Mouse (Mus musculus): ENCODE data around the gene Poglut1. TPM values are rescaled to one million over a fixed set of nuclear protein-coding genes. Genes with fewer than 3 reads are reported as not detected.
A peak's percentile ranks its signal among the peaks of the same experiment; 100 is the strongest.

Gene Poglut1
- 21.7 and 22.6 TPM in 2 replicates for total RNA-seq (2017)

DNA sequence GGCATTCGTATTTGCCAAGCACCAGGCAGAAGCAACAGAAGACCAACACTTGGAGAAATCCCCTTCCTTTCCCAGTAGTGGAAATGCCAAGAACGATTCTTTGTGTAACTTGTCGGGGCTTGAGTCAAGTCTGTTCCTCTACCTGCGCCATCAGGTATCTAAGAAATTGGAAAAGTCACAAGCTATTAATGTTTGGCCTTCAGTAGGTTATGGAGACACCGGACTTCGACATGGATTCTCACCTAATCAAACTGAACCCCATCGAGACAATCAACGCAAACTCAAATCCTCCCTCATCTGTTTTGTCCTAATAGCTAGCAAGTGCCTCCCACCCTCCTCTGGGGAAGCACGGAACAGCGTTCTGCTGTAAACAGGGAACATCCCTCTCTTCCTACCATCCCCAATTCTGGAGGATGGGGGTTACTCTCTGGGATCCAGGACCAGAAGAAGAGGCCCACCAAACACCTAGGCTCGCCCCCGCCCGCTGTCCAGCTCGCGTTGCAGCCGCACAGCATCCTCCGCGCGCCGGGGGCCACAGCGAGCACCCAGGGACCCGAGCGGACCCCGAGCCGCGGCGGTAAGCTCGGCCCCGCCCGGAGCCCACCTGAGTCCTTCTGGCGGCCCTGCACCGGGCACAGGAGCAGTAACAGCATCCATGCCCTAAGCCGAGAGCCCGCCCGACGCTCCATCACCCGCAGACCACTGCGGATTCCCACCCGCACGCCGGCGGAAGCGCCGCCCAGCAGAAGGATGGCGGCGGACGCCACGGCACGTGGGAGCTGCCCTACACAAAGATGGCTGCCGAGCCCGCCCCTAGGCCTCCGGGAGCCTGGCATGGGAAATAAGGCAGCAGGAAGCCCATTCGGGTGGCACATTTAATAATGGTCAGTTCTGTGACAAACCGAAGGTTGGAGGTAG lies at the start of gene Poglut1:
Poglut1 (minus strand) TSS at position 780 of the 918 bp plus-strand sequence.
- ATAC-seq (replicated peaks; ENCODE audit: low read depth, poor library complexity, severe bottlenecking), result peak; percentile 96

- ATAC-seq (replicated peaks; ENCODE audit: low read depth, poor library complexity, severe bottlenecking), result no peak
Observed at GRCm38 (mm10) chr16:38598986-38599680, 49.1 kb upstream of the Poglut1 start.

DNA sequence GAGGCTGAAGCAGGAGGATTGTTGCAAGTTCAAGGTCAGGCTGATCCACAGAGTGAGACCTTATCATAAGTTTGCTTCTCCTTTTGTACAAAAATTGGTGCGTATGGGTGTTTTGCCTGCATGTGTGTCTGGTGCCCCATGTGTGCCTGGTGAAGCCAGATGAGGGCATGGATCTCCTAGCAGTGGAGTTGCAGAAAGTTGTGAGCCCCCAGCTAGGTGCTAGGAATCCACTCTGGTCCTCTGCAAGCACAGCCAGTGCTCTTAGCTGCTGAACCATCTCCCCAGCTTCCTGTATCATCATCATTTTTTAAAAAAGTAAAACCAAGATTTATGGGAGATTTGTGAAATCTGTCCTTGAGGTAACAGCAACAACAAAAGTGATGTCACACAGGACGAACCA lies 46.6 kb upstream of the Poglut1 start:
- no peak for ATAC-seq (replicated peaks; ENCODE audit: low read depth, poor library complexity, severe bottlenecking)

- ATAC-seq (replicated peaks; ENCODE audit: low read depth, poor library complexity, severe bottlenecking), result no peak
Observed at GRCm38 (mm10) chr16:38596099-38596498, 46.0 kb upstream of the Poglut1 start.

DNA sequence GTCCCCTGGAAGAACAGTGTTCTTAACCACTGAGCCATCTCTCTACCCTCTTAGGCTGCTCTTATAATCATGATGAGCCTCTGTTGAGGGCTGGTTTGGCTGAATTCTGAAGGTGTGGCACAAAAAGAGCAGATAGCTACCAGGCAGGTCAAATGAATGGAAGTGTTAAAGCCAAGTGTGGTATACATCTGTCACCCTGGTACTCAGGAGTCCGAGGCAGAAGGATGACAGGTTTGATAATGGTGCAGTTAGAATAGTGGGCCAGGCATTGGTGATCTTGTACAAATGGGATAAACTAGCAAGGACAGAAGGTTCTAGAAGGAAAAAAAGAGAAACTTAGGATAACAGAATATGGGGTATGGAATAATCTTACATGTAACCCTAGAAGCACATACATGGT lies 44.4 kb upstream of the Poglut1 start:
- ATAC-seq (replicated peaks; ENCODE audit: low read depth, poor library complexity, severe bottlenecking), result no peak

- no peak for ATAC-seq (replicated peaks; ENCODE audit: low read depth, poor library complexity, severe bottlenecking)
Observed at GRCm38 (mm10) chr16:38592946-38593345, 42.9 kb upstream of the Poglut1 start.

DNA sequence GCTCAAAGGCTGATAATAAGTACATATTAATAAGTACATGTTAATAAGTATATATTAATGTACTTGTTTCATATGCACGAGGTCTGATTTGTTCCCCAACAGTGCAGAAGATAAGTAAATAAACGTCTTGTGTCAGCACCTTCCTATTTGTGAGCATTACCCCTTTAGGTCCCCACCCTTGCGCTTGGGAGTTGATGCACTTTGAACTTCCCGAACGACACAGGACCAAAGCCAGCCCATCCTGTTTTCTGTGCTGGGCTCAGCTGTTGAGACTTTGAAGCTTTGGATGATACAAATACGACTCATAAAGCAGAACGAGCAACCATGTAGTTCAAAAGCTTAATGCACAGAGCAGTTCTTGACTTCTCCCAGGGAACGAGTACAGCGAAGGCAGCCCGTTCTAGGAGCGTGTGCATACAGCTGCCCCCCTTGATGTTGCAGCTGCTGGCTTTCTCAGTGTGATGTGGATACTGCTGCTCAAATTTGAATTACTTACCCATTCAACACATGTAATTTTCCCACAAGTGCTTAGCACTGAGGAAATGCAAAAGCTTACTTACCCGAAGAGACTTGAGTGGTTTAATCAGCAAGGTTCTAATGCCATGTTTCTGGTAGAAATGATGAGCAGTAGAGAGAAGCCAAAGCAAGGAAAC lies 42.1 kb upstream of the Poglut1 start:
- ATAC-seq (replicated peaks; ENCODE audit: low read depth, poor library complexity, severe bottlenecking), result no peak

DNA sequence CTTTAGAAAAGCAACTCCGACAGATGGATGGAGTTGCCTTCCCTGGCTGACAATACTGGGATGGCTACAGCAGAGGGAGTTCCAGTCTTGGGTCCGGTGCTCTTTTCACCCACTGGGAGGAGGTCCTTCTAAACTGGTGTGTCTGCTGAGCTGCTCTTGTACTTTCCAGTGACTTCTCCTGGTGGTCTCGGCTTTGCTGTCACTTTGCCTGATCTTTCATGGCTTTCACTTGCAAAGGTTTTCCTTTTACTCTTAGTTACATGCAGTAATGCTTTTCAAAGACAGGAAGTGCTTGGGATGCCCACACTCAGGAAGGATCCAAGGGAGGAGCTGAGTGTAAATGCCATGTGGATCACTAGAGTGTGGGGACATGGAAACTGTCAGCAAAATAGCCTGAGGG lies 41.4 kb upstream of the Poglut1 start:
- no peak for ATAC-seq (replicated peaks; ENCODE audit: low read depth, poor library complexity, severe bottlenecking)

- ATAC-seq (replicated peaks; ENCODE audit: low read depth, poor library complexity, severe bottlenecking), result no peak
Observed at GRCm38 (mm10) chr16:38587572-38587971, 37.5 kb upstream of the Poglut1 start.

DNA sequence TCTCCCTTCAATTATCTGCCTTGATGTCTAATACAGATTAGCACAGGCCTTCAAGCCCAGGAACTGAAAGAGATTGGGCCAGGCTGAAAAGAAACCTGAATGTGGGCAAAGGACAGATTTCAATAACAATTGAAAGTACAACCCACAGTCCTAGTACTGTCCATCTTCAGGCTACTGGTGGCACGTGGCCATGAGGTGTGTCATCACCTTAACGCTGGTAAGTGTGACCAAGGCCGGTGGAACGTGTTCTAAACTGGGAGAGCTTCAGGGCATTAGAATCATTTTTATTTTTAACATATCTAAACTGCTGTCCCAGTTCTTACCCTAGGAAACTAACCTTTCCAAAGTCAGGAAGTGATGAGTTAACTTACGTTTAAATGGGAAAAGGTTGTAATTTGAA lies 37.1 kb upstream of the Poglut1 start:
- ATAC-seq (replicated peaks; ENCODE audit: low read depth, poor library complexity, severe bottlenecking), result no peak

DNA sequence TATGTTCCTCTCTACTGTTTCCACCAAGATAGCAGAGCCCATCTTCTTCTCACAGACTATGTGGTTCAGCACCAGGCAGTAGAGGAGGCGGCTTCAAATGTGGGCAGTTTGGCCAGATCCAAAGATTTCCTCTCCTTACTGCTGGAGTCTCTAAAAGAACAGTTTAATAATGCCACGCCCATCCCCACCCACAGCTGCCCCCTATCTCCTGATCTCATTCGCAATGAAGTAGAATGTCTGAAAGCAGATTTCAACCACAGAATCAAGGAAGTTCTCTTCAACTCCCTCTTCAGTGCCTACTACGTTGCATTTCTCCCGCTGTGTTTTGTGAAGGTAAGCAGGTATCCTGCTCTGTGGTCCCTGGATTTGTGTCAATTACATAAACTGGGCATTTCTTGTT lies 35.1 kb upstream of the Poglut1 start:
- peak; percentile 52 for ATAC-seq (replicated peaks; ENCODE audit: low read depth, poor library complexity, severe bottlenecking)

GRCm38 (mm10) chr16:38584761-38585160 lies 34.7 kb upstream of the Poglut1 start:
- ATAC-seq (replicated peaks; ENCODE audit: low read depth, poor library complexity, severe bottlenecking), result no peak

- ATAC-seq (replicated peaks; ENCODE audit: low read depth, poor library complexity, severe bottlenecking), result no peak
Observed at GRCm38 (mm10) chr16:38571481-38571880, 21.4 kb upstream of the Poglut1 start.

DNA sequence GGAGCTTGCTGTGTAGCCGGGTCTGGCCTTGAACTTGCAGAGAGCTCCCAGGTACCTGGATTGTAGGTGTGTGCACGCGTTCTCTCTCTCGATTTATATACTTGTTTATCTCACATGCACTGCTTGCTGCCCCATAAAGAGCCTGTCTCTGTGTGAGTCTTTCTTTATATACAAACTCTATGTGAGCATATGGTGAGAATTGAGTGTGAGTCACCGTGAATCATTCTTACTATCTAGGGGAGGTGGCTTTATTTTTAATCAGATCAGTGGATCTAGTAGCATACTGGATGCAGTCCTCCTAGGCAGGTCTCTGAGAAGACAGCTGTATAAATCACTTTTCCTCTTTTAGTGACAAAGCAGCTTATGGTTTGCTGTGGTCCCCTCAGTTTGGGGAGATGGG lies 18.1 kb upstream of the Poglut1 start:
- no peak for ATAC-seq (replicated peaks; ENCODE audit: low read depth, poor library complexity, severe bottlenecking)

- no peak for ATAC-seq (replicated peaks; ENCODE audit: low read depth, poor library complexity, severe bottlenecking)
Observed at GRCm38 (mm10) chr16:38563516-38563915, 13.5 kb upstream of the Poglut1 start.

GRCm38 (mm10) chr16:38562968-38563327 lies 12.9 kb upstream of the Poglut1 start:
- peak; percentile 61 for ATAC-seq (replicated peaks; ENCODE audit: low read depth, poor library complexity, severe bottlenecking)

- ATAC-seq (replicated peaks; ENCODE audit: low read depth, poor library complexity, severe bottlenecking), result peak; percentile 97
Observed at GRCm38 (mm10) chr16:38562131-38562967, 12.3 kb upstream of the Poglut1 start.

DNA sequence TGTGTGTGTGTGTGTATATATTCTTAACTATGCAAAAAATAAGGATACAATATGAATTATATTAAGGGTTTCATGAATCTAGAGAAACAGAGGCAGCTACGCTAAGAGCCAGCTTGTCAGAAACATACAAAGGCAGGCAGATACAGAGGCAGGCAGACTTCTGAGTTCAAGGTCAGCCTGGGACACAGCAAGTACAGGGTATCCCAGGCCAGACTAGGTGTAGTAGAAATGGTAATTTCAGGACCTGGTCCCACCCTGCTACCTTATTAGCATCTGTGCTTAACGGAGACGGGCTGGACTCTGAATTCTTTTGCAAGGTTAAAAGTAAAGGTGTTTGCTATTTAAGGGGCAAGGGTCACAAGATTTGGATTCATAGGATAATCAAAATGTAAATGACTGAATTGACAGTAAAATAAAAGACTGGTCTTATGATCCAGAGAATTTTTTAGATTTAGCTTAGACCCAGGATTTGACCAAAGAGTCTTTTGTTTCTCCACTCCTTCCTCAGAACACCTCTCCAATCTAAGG lies 8.2 kb upstream of the Poglut1 start, which contains the start of gene Tmem39a:
Tmem39a (plus strand) TSS at position 478 of the 528 bp plus-strand sequence.
- ATAC-seq (replicated peaks; ENCODE audit: low read depth, poor library complexity, severe bottlenecking), result no peak

GRCm38 (mm10) chr16:38555988-38556387 lies 5.9 kb upstream of the Poglut1 start:
- ATAC-seq (replicated peaks; ENCODE audit: low read depth, poor library complexity, severe bottlenecking), result no peak

DNA sequence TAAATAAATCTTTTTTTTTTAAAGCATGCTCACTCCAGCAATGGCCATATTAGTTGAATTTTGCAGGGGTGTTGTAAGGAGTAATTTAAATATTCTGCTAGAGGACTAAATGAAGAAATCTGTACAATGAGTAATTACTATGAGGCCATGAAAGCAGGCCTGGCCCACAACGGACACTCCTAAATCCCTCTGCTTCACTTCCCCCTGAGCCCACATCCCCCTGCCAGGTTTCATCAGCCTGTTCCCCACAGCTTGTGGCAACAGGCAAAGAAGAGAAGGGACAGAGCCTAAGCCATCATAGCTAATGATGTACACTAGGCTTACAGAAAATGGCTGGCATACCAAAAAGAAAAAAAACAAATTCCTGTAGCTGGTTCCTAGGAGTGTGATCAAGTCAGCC lies 2.1 kb downstream of the Poglut1 start:
- no peak for ATAC-seq (replicated peaks; ENCODE audit: low read depth, poor library complexity, severe bottlenecking)
